Mouse (Mus musculus) gastrocnemius, postnatal 4 days (tissue): ENCODE results near the gene Enpp4. TPM values are rescaled to one million over a fixed set of nuclear protein-coding genes. Genes with fewer than 3 reads are reported as not detected.

Experiments
- DNase-seq, 2 experiments: peaks; one replicate each; pipeline ENCODE4 v3.0.0; 2021 to 2022; ENCODE audit warnings: low spot score in 2 of 2, mixed read lengths in 2 of 2
- long read RNA-seq, 2 experiments: library from polyadenylated mRNA; stranded (forward); transcript quantifications; one replicate each; pipeline ENCODE4 v2.0.0; 2021
- total RNA-seq, 2 experiments: library from RNA; stranded (reverse); gene quantifications; 2 replicates each; pipeline ENCODE4 v1.2.3; 2021

The Enpp4 gene
- total RNA-seq: 10 to 100 TPM in 1 of 2 experiments, 1 to 10 TPM in 1; 9.9 to 10.1 TPM
- long read RNA-seq, experiment 1, full-length matches to known transcripts: 15 of 18 reads
- long read RNA-seq, experiment 1, partial matches to known transcripts: 0 of 18 reads
- long read RNA-seq, experiment 1, other reads (novel, unspliced or antisense): 3 of 18 reads
- long read RNA-seq, experiment 2, full-length matches to known transcripts: 19 of 26 reads
- long read RNA-seq, experiment 2, partial matches to known transcripts: 0 of 26 reads
- long read RNA-seq, experiment 2, other reads (novel, unspliced or antisense): 7 of 26 reads

DNA sequence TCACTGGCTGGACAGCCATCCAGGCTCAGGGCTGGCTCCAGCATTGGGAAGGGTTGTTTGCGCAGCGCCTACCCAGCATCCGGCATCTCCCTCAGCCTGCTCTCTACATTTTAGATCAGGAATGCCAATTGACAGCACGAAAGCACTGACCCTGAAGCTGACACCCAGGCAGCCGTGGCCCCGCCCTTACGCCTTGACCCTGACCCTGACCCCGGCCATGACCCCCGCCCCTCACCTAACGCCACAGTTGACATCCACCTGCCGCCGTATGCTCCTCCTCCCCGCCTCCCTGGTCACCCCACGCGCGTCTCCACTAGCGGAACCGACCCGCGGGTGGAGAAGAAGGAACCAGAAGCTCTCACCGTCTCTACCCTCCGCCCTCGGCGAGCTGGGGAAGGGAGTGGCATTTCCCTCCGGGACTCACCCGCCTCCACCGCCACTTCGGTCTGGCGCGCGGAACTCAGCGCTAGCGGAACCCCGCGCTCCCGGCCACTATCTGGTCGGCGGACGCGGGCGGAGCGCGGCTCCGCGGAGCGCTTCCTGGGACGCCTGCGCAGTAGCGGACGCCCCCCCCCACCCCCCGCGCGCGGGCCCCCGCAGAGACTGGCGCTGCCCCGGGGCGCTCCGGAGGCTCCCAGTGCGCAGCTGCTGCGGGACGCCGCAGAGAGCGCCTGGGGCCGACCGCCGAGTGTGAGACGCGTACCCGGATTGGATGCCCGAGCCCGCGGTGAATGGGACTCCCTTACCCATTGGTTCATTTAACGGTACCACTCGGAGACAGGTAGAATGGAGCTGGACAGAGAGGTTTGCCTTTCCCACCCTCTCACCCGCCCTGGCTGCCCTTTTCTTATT lies at the start of gene Enpp4:
Gene Enpp4 (minus strand): TSS at position 523 of the 852 bp plus-strand sequence.
- DNase-seq: peak; percentile 70 to 83

DNA sequence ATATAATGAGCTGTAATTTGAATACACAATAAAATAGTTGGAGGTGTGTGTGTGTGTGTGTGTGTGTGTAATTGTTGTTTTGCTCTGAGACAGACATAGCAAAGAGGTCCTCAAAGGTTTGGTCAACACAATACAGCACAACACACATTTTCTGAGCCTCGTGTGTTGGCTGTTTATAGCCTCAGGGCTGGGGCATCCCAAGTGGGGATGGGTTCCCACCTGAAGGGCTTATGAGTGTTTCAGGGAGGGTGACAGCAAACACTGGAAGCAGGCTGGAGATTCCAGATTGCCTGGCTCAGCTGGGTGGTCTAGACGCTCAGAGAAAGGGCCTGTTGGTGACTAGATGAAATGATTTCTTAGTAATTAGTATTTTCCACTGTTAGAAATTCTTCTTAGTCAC lies 49.6 kb upstream of the Enpp4 start:
- DNase-seq: no peak

DNA sequence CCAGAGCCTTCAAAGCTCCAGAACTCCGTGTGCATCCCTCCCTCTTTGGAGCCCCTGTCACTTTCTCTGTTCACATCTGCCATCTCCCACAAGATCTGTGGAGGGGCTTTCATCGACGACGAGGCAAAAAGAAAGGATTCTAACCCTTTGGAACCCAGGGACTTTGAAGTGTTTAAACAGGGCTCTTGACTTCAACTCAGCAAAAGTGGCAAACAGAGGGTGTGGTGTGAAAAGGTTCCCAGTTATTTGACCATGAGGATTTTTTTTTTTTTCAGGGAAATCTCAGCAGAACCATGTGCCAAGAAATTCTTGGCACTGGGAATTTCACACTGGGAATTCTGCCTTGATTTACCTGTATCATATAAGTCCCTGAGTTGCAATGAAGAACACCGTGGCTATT lies 48.3 kb upstream of the Enpp4 start:
- no peak for DNase-seq

DNA sequence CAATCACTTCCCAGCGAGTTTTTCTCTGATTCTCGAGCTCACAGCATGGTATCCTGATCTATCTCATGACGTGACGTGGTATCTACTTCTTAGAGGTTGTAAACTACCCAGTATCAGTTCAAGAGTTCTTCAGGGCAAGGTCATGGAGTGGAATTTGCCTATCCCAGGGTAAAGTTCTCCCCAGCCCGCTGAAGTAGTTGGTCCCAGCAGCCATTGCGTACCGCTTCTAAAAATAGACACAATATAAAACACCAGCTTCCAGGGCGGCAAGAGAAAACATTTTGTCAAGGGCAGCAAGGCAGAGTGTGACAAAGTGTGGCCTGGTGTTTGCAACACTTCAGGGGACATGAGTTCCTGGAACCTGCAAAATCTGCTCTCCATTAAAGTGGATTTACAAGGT lies 46.3 kb upstream of the Enpp4 start:
- DNase-seq: no peak

DNA sequence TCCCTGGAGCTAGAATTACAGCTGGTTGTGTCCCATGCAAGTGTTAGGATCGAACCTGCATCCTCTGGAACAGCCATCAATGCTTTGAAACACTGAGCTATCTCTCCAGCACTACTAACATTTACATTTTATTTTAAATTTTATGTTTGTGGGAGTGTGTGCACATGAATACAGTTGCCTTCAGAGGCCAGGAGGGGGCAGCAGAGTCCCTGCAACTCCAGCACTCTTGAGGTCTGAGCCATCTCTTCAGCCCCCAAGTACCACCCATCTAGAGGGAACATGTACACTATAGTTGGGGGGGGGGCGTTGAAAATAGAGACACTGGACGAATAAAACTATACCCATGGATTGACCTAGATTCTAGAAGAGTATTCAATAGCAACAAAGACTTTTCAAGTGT lies 45.5 kb upstream of the Enpp4 start:
- peak in 1 of 2 experiments; percentile 41 for DNase-seq

DNA sequence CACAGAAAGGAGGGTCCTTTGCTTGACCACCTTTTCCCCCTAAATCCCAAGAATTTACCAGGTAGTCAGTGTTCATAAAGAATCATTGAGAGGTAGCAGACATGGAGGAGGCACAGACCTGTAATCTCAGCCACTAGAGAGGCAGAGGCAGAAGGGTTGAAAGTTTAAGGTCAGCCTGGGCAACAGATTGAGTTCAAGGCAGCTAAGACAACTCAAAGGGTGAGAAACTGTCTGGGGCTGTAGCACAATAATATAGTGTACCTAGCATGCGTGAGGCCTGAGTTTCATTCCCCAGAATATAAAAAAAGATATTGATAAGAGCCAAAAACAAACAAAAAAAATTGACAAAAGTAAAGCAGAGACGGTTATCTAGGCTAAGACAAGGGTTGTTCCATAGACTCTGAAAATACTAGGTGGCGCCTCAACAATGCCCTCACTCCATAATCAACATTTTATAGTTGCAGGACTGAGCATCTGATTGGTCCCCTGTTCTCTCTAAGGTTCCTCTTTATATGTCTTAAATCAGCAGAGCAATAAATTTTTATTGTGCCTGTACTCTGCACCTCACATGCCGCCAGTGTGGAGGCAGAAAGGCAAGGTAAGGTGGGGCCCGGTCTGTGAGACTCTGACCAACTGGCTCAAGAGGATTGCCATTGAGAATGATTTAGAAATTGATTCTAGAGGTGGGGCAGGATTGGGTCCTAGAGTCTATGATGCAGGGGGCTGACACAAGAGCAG lies 42.7 kb upstream of the Enpp4 start:
- DNase-seq: no peak

DNA sequence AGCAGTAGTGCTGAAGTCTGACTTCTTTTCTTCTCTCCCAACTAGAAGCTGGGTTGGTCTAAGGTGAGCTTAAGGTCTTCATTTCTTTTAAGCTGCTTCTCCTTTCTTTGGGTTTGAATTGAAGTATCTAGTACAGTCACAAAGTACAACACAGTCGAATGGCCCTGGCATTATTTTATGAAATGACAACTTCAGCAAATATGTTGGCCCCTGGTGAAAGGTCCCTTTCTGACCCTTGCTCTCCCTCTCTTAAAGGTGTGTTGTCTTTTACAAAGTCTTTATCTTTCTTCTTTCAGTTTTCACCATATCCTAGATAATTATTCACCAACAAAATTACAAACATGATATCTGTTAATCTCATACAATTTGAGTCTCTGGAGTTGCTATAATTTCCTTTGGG lies 40.2 kb upstream of the Enpp4 start:
- DNase-seq: no peak

DNA sequence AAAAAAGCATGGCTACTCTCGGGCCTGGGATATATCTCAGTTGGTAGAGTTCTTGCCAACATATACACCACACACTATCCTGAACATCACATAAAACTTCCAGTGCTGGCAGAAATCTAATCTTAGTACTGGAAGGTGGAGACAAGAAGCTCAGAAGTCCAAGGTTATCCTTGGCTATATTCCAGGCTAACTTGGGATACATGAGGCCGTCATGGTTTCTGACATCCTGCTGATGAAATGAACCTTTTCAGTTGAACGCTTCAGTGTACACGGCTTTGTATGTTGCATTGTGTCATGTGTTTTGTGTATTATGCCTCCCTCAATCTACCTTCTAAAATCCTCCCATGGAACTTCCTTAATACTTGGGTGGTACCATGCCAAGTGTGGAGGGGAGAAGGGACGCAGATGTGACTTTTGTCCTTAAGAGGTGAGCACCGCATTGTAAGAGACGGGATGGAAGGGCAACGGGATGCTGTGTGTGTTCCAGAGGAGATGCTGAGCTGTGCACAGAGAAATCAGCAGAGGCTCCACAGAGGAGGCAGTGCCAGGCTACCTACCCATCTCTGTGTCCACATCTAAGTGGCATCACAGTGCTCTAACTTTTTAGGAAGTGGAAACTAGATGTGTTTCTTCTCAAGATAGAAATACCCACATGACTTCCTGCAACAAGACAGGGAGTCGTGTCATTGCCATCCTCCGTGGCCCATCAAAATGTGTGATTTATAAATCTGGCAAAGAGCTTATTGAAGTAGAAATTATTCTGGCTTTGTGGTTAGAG lies 31.4 kb upstream of the Enpp4 start:
- no peak for DNase-seq

DNA sequence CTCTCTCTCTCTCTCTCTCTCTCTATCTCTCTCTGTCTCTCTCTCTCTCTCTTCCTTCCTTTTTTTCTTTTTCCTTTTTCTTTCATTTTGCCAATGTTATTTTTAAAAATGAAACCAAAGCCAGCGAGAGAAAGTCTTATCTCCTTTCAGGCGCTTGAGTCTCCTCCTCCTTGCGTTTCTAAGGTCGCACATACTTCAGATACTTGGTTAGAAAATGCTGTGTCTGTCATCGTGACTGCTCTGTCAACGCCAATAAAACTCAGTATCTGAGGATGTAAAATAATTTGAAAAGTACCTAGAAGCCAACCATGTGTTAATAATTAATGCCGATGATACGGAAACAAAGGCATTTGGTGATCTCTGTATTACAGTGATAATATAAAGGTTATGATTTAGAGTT lies 30.4 kb upstream of the Enpp4 start:
- no peak for DNase-seq

DNA sequence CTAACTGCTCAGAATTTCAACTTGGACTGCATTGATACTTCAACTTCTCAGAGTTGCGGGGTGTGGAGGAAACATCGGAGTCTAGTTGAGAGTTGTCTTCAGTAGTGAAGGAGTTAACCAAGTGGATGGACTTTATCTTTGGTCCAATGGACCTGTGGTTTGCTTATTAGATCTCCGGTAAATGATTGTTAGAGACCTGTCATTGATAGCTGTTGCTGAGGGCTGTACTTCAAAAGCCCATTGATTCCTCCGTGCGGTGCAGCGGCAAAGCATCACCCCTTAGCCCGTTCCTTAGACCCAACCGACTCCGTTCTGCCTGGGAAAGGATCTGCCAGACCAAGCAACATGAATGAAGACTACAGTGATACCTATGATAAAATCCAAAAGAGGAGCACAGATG lies 28.9 kb upstream of the Enpp4 start:
- DNase-seq: no peak

DNA sequence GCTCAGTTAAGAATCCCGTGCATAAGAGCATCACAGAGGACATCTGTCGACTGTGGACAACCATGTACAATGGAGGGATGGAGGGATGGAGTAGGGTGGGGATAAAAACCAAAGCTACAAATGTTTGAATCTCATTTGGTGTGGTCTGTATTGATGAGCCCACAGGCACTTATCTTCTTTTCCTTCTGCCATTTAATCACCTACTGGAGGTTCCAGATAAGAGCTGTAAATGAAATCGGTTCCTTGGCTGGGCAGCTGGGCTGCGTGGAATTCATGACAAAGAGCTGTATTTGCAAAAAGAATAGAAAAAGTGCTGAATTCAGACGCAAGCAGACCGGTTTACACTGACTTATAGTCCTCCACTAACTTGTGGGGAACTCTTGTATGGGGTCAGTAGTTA lies 28.5 kb upstream of the Enpp4 start:
- no peak for DNase-seq

DNA sequence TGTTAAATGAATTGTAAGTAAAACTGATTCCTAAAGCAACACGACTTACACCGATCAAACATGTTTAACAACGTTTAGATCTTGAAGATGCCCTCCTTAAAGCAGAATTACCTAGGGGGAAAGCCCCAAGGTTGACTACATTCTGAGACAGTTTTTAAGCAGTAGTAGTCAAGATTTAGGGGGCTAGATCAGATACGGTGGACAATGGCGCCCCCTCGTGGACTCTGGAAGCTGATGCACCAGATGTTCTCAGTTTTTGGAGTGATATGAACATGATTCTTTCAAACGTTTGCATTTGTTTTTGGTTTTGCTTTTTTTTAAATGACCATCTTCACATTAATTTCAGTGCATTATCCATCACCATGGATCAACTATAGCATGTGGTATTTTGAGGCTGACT lies 24.8 kb upstream of the Enpp4 start:
- DNase-seq: peak; percentile 49 to 60

DNA sequence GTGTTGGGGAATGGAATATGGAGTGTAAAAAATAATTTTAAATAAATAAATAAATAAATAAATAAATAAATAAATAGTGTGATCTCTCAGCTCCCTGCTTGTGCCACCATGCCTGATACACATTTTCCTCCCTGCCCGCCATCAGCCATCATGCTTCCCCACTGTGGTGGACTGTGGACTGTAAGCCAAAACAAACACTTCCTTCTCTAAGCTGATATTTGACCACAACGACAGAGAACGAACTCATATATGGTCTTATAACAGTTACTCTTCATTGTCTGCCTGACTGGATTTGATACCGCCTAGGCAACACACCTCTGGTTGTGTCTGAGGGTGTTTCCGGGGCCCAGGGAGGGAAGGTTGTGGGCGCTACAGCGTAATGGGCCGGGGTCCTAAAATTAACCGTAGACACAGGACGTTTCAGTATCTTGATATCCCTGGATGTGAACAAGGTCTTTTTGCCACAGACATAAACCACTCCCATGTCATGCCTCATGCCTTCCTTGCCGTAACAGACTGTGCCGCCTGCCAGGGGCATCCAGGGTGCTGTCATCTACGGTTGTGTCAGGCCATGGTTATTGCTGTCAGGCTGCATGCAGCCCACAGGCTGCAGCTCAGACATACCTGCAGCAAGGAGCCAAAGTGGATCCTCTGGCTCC lies 23.6 kb upstream of the Enpp4 start:
- no peak for DNase-seq

DNA sequence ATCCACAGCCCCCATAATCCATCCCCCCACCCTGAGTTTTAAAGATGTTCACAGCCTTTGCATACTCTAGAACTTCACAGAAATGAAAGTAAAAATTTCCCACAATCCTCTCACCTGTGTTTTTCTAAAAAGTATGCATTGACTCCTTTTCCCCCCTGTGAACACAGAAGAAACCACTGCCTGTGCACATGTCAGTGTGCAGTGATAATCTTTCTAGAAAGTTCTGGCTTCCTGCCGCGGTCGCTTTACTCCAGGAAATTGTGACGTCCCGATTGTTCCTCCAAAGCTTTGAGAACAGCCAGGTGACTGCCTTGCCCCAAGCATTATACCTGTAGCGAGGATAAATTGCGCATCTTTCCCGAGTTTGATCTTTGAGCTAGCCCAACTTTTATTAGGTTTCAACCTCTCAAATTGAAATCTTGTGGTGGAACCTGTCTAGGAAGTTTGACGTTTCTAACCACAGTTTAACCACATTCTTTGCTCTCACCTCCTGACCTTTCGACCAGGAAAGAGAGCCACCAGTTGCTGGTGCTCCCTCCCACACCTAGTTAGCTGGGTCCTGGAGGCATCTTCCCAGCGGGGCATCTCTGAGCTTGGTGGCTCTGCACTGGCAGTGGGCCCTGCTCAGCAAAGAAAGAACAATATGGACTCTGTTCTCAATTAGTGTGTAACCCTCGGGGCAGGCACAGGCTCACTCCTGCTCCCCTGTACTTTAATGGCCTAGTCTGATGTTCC lies 15.9 kb upstream of the Enpp4 start:
- DNase-seq: no peak

DNA sequence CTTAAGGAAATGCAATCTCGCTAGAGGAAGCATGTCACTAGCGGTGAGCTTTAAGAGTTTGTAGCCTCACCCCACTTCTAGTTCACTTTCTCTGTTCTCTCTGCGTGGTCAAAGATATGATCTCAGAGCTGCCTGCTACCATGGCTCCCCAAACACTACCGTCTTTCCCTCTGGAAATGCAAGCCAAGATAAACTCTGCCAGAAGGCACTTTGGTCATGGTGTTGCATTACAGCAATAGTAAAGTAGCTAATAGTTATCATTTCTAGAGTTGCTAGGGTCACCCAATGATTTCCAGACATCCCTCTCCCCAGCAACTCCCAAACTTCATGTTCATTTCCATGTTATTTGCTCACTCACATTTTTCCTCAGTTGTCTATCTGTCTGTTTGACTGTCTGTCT lies 12.6 kb upstream of the Enpp4 start:
- no peak for DNase-seq

DNA sequence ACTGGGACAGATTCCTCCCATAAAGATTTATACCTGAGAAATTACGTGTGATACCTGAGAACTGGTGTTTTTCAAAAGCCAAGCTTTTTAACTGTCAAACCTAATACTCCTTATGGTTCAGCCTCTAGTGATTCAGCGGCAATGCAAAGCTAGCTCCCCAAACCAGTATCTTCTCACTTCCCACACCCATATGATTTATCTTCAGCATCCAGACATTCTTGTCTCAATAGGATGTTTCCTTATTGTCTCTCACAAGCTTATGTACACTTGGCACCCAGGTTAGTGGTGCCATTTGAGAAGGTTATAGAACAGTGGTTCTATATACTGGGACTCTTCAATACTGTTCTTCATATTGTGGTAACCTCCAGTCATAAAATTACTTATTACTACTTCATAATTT lies 12.1 kb upstream of the Enpp4 start:
- no peak for DNase-seq

DNA sequence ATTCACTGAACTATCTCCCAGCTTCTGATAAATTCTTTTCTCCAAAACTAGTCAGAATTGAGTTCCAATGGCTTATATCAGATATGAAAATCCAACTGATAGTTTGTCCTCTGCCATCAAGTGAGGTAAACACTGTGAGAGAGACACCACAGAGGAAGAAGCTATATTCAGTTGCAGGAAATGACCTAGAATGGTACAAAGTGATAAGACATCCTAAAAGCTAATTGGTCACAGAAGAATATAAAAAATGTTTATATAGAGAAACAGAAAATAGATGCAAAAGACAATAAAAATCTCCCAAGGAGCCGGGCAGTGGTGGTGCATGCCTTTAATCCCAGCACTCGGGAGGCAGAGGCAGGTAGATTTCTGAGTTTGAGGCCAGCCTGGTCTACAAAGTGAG lies 11.0 kb upstream of the Enpp4 start:
- DNase-seq: no peak

DNA sequence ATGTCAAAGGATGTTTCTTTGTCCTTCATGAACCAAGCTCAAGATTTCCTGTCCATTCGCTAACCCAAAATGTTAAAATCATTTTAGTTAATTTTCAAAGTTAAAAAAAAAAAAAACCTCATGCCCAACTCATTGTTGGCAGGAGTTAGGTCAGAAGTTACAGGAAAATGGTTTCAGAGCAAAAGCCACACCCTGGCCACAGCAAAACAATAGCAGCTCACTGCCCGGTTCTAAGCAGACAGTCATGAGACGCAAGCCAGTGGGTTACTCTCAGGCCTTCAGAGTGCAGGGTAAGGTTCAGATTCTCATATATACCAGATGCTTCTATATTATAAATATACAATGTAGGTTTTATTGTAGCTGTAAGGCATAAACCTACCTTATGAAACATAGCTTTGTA lies 2.7 kb upstream of the Enpp4 start:
- DNase-seq: no peak

DNA sequence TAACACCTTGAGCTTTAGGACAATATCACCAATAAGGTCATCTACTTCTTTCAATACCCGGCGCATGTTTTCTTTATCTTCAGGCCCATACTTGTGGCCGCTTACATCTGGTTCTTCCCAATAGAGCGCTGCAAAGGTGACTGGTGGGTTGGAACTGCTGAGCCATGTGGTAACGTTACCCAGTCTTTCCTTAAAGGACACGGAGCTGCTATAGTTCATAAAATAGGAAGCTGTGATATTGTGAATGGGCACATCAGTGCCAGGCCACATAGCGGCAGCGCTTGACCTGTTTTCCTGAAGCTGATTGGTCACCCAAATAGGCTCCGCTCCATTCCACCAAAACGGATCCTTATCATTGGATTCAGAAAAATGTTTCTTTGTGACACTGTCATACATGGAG lies 3.6 kb downstream of the Enpp4 start:
- no peak for DNase-seq

DNA sequence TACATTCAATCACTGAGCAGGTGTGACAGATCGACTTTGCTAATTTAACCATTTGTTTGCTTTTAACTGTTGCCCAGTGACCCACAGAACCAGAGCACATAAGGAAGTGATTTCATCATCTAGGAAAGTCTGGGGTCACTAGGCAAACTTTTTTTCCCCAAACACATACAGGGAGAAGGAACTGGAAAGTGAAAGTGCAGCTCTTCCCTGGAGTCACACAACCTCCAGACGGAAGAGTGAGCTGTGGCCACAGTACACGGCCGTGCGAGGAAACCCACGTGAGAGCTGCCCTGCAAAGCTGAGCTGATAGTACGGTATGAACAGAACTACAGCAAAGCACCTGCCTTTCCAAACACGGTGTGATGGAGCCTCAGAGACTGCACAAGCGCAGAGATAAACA lies 4.7 kb downstream of the Enpp4 start:
- no peak for DNase-seq
